Mouse (Mus musculus): ENCODE measurements around the gene Eepd1. TPM values are rescaled to one million over a fixed set of nuclear protein-coding genes. Genes with fewer than 3 reads are reported as not detected.
"Not testable (repeated sequence)": the region's sequence is repeated elsewhere in the genome, so short reads cannot be mapped to it uniquely, and the experiment has no call there.

The Eepd1 gene
- 10 to 100 TPM; 21.5 to 25.5 TPM for total RNA-seq (2021)
- long read RNA-seq, experiment 1, transcript Eepd1-201 (8 exons, 2,723 nt), result major isoform, 33 of 46 reads
- long read RNA-seq, experiment 1, partial matches to known transcripts, result 11 of 46 reads
- long read RNA-seq, experiment 1, other reads (novel, unspliced or antisense), result 2 of 46 reads
- long read RNA-seq, experiment 2, transcript Eepd1-201 (8 exons, 2,723 nt), result major isoform, 9 of 17 reads
- long read RNA-seq, experiment 2, partial matches to known transcripts, result 4 of 17 reads
- long read RNA-seq, experiment 2, other reads (novel, unspliced or antisense), result 4 of 17 reads

GRCm38 (mm10) chr9:25481344-25482095, at the start of gene Eepd1:
Gene Eepd1, plus strand, starts transcription at chr9:25481547.
- DNase-seq, result peak; percentile 97 to 98

- peak; percentile 17 to 32 for DNase-seq
Observed at GRCm38 (mm10) chr9:25438836-25439235, 42.5 kb upstream of the Eepd1 start.

GRCm38 (mm10) chr9:25440046-25440445, 41.3 kb upstream of the Eepd1 start:
- not testable (repeated sequence) for DNase-seq

GRCm38 (mm10) chr9:25442041-25442440, 39.3 kb upstream of the Eepd1 start:
- no peak for DNase-seq

- peak in 1 of 2 experiments; percentile 12 for DNase-seq
Observed at GRCm38 (mm10) chr9:25443029-25443428, 38.3 kb upstream of the Eepd1 start.

GRCm38 (mm10) chr9:25443546-25443945, 37.8 kb upstream of the Eepd1 start:
- DNase-seq, result no peak

GRCm38 (mm10) chr9:25450394-25450793, 31.0 kb upstream of the Eepd1 start:
- DNase-seq, result no peak

- DNase-seq, result no peak
Observed at GRCm38 (mm10) chr9:25455027-25455426, 26.3 kb upstream of the Eepd1 start.

- DNase-seq, result no peak
Observed at GRCm38 (mm10) chr9:25460835-25461555, 20.4 kb upstream of the Eepd1 start.

- DNase-seq, result no peak
Observed at GRCm38 (mm10) chr9:25464305-25464704, 17.0 kb upstream of the Eepd1 start.

- DNase-seq, result no peak
Observed at GRCm38 (mm10) chr9:25479392-25480020, 1.8 kb upstream of the Eepd1 start.

GRCm38 (mm10) chr9:25480676-25481075, 671 bp upstream of the Eepd1 start:
- DNase-seq, result no peak

- peak; percentile 46 to 60 for DNase-seq
Observed at GRCm38 (mm10) chr9:25482322-25482998, 1.1 kb downstream of the Eepd1 start.

GRCm38 (mm10) chr9:25482999-25483347, 1.6 kb downstream of the Eepd1 start:
- DNase-seq, result peak in 1 of 2 experiments; percentile 33

GRCm38 (mm10) chr9:25483931-25484618, 2.7 kb downstream of the Eepd1 start:
- peak in 1 of 2 experiments; percentile 53 for DNase-seq

GRCm38 (mm10) chr9:25484619-25484986, 3.3 kb downstream of the Eepd1 start:
- DNase-seq, result no peak

GRCm38 (mm10) chr9:25485006-25485405, 3.7 kb downstream of the Eepd1 start:
- DNase-seq, result no peak

- peak in 1 of 2 experiments; percentile 53 for DNase-seq
Observed at GRCm38 (mm10) chr9:25485406-25485805, 4.1 kb downstream of the Eepd1 start.

GRCm38 (mm10) chr9:25486246-25486807, 5.0 kb downstream of the Eepd1 start:
- DNase-seq, result no peak

GRCm38 (mm10) chr9:25487446-25488110, 6.2 kb downstream of the Eepd1 start:
- peak; percentile 74 to 80 for DNase-seq

All from heart, adult 18-20 months (tissue).